ENCODE assay signal across 10 mouse cellular contexts in the genomic region with DNA sequence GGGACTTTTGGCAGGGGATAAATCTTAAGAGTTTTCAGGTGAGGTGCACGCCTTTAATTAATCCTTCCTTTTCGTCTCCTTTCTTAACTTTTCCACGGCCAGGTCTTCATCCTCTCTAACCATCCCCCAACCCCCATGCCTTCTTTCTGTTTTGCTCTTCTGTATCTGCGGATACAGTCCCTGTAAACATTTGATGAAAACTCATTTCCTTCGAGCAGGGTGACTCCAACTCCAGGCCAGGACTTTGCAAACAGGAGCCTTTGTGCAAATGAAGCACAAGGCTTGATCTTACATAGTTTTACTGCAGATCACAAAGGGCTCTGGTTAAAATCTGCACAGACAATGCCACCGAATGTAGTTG. TPM values are rescaled to one million over a fixed set of nuclear protein-coding genes. Genes with fewer than 3 reads are reported as not detected.
DNase-seq lines count a peak whose midpoint lies in the region; ATAC-seq and TF ChIP-seq lines count a peak whose summit lies in the region.
"Had no signal": no experiment of that assay in that cellular context is flagged by ENCODE, and none has a peak within 500 bp of the region (broad histone marks: within the 10 kb centered on the region; RNA-seq: fewer than 3 reads in every experiment).

No protein-coding gene starts in this region.

- peak overlapping the region; percentile 90 for H3K4me2 ChIP-seq in heart, embryonic 11.5 days
- peak overlapping the region; percentile 59; the same call in 1 of the 2 replicates for H3K4me2 ChIP-seq in liver, embryonic 14.5 days (ENCODE audit: low read depth)
- no peak overlapping the region; the same call in 1 of the 2 replicates for H3K4me2 ChIP-seq in liver, embryonic 11.5 days
- 0 out of 2 replicates have a peak overlapping the region, but pooled peaks have one; percentile 8 for H3K4me2 ChIP-seq in limb, embryonic 12.5 days
- peak overlapping the region; percentile 97 for H3K4me2 ChIP-seq in neural tube, embryonic 15.5 days

- no peak overlapping the region for H3K27ac ChIP-seq in heart, embryonic 11.5 days (ENCODE audit: low read depth, low read length)
- no peak overlapping the region for H3K27ac ChIP-seq in liver, embryonic 14.5 days
- H3K27ac ChIP-seq in liver, embryonic 11.5 days (ENCODE audit: low read depth, low read length): no peak overlapping the region
- H3K27ac ChIP-seq in limb, embryonic 12.5 days: no peak overlapping the region
- H3K27ac ChIP-seq in neural tube, embryonic 15.5 days (replicated peaks): no peak overlapping the region

- no peak for ATAC-seq in heart, embryonic 11.5 days (replicated peaks; ENCODE audit: insufficient number of reproducible peaks, low FRiP score, low TSS enrichment)
- ATAC-seq in liver, embryonic 14.5 days (ENCODE audit: insufficient read depth): no peak
- no peak for ATAC-seq in liver, embryonic 11.5 days (replicated peaks; ENCODE audit: low FRiP score)
- no peak for ATAC-seq in limb, embryonic 12.5 days (ENCODE audit: insufficient number of reproducible peaks, insufficient read depth, low FRiP score, low TSS enrichment, low read depth)
- ATAC-seq in neural tube, embryonic 15.5 days (ENCODE audit: low FRiP score): no peak
- no peak for ATAC-seq in erythroblast, adult 5-6 weeks (replicated peaks; ENCODE audit: low FRiP score, poor library complexity, severe bottlenecking)

- H3K36me3 ChIP-seq in heart, embryonic 11.5 days (ENCODE audit: control insufficient read depth, insufficient read depth, low read length): no peaks in the 10 kb centered on the region
- H3K36me3 ChIP-seq in liver, embryonic 14.5 days (replicated peaks; ENCODE audit: control insufficient read depth, insufficient read depth, low read depth): no peaks in the 10 kb centered on the region
- no peaks in the 10 kb centered on the region for H3K36me3 ChIP-seq in liver, embryonic 11.5 days (ENCODE audit: control insufficient read depth, insufficient read depth, low read length)
- peaks cover 3% of the 10 kb centered on the region; the same call in 1 of the 2 replicates for H3K36me3 ChIP-seq in limb, embryonic 12.5 days
- no peaks in the 10 kb centered on the region for H3K36me3 ChIP-seq in neural tube, embryonic 15.5 days
- H3K36me3 ChIP-seq: liver, embryonic 15.5 days had no signal

- no peak for TF ChIP-seq CTCF in liver, embryonic 14.5 days (IDR thresholded peaks at IDR 0.05; ENCODE audit: low read depth)

- H3K9ac ChIP-seq in heart, embryonic 11.5 days (ENCODE audit: low read depth, low read length): no peak overlapping the region
- H3K9ac ChIP-seq in liver, embryonic 14.5 days (replicated peaks): no peak overlapping the region
- H3K9ac ChIP-seq in liver, embryonic 11.5 days (ENCODE audit: low read depth, low read length): no peak overlapping the region
- no peak overlapping the region for H3K9ac ChIP-seq in limb, embryonic 12.5 days (replicated peaks)
- no peak overlapping the region for H3K9ac ChIP-seq in neural tube, embryonic 15.5 days (replicated peaks)
- H3K9ac ChIP-seq: liver, embryonic 15.5 days had no signal

- H3K27me3 ChIP-seq in heart, embryonic 11.5 days (ENCODE audit: control insufficient read depth, insufficient read depth, low read length): peaks cover 16% of the 10 kb centered on the region; the same call in 1 of the 2 replicates
- H3K27me3 ChIP-seq in liver, embryonic 14.5 days (ENCODE audit: control insufficient read depth, insufficient read depth, low read length): peaks cover 20% of the 10 kb centered on the region
- peaks cover 20% of the 10 kb centered on the region for H3K27me3 ChIP-seq in liver, embryonic 11.5 days (replicated peaks; ENCODE audit: control insufficient read depth, insufficient read depth, low read length)
- H3K27me3 ChIP-seq in limb, embryonic 12.5 days: 0 out of 2 replicates have a peak, but pooled peaks cover 4% of the 10 kb centered on the region
- H3K27me3 ChIP-seq in neural tube, embryonic 15.5 days (replicated peaks): no peaks in the 10 kb centered on the region

- no peak for TF ChIP-seq EP300 in liver, embryonic 14.5 days (IDR thresholded peaks at IDR 0.05; ENCODE audit: low read depth)

- WGBS in heart, embryonic 11.5 days (ENCODE audit: insufficient replicate concordance): 30% methylated on average over 6 of the region's 6 CpGs
- 22% methylated on average over 6 of the region's 6 CpGs for WGBS in liver, embryonic 14.5 days (ENCODE audit: insufficient replicate concordance)
- WGBS in liver, embryonic 11.5 days: 29% methylated on average over 6 of the region's 6 CpGs
- WGBS in limb, embryonic 12.5 days: 32% methylated on average over 6 of the region's 6 CpGs
- 34% methylated on average over 6 of the region's 6 CpGs for WGBS in neural tube, embryonic 15.5 days

- H3K9me3 ChIP-seq in heart, embryonic 11.5 days (replicated peaks; ENCODE audit: control insufficient read depth, low read length): no peaks in the 10 kb centered on the region
- no peaks in the 10 kb centered on the region for H3K9me3 ChIP-seq in liver, embryonic 14.5 days (ENCODE audit: control insufficient read depth, low read length)
- no peaks in the 10 kb centered on the region for H3K9me3 ChIP-seq in liver, embryonic 11.5 days (ENCODE audit: control insufficient read depth, low read length)
- H3K9me3 ChIP-seq in limb, embryonic 12.5 days: no peaks in the 10 kb centered on the region
- no peaks in the 10 kb centered on the region for H3K9me3 ChIP-seq in neural tube, embryonic 15.5 days (replicated peaks)
- H3K9me3 ChIP-seq: liver, embryonic 15.5 days had no signal

- no peak for DNase-seq in heart, adult 18-20 months
- DNase-seq in liver, embryonic 14.5 days (ENCODE audit: low read depth in 3 of 3, low spot score in 3 of 3): no peak
- DNase-seq in liver, embryonic 11.5 days (ENCODE audit: low spot score): no peak
- no peak for DNase-seq in kidney, adult 9 months

- no peak overlapping the region for H3K4me3 ChIP-seq in heart, embryonic 11.5 days (ENCODE audit: low read depth, low read length)
- no peak overlapping the region for H3K4me3 ChIP-seq in liver, embryonic 14.5 days (ENCODE audit: insufficient read depth in 1 of 2, low read depth in 2 of 2, low read length in 2 of 2)
- no peak overlapping the region for H3K4me3 ChIP-seq in liver, embryonic 11.5 days (ENCODE audit: low read depth, low read length)
- no peak overlapping the region for H3K4me3 ChIP-seq in limb, embryonic 12.5 days (replicated peaks)
- H3K4me3 ChIP-seq in neural tube, embryonic 15.5 days (replicated peaks): peak overlapping the region; percentile 75; the same call in 1 of the 2 replicates

- H3K4me1 ChIP-seq in heart, embryonic 11.5 days (ENCODE audit: control insufficient read depth, insufficient read depth, low read length): peaks cover 4% of the 10 kb centered on the region; the same call in 1 of the 2 replicates
- no peaks in the 10 kb centered on the region for H3K4me1 ChIP-seq in liver, embryonic 14.5 days (replicated peaks; ENCODE audit: control insufficient read depth in 2 of 2, insufficient read depth in 2 of 2, low read length in 1 of 2)
- no peaks in the 10 kb centered on the region for H3K4me1 ChIP-seq in liver, embryonic 11.5 days (replicated peaks; ENCODE audit: control insufficient read depth, insufficient read depth, low read length)
- peaks cover 27% of the 10 kb centered on the region for H3K4me1 ChIP-seq in limb, embryonic 12.5 days (replicated peaks)
- peaks cover 28% of the 10 kb centered on the region for H3K4me1 ChIP-seq in neural tube, embryonic 15.5 days
- H3K4me1 ChIP-seq: liver, embryonic 15.5 days had no signal

RNA-seq across cellular contexts. Expression of a gene that starts 0.3 kb away (rescaled TPM):
- polyA plus RNA-seq in heart, embryonic 11.5 days (2014; fragmentation: Nextera tagmentation; extraction: Ambion mirVana): 3.9 and 4.5 TPM in 2 replicates
- 1 to 10 TPM; 6.5 to 7.6 TPM for total RNA-seq in heart, adult 18-20 months (2021)
- 0.42 and 0.75 TPM in 2 replicates for polyA plus RNA-seq in liver, embryonic 14.5 days (2012; rRNA removed)
- polyA plus RNA-seq in liver, embryonic 14.5 days (2014; fragmentation: Nextera tagmentation; extraction: Ambion mirVana): 0.27 and 0.40 TPM in 2 replicates
- polyA plus RNA-seq in liver, embryonic 11.5 days (2014; fragmentation: Nextera tagmentation; extraction: Ambion mirVana): 2.0 and 3.1 TPM in 2 replicates
- 15.4 and 16.2 TPM in 2 replicates for polyA plus RNA-seq in limb, embryonic 12.5 days (2016; fragmentation: Nextera tagmentation; extraction: Ambion mirVana)
- polyA plus RNA-seq in neural tube, embryonic 15.5 days (2015; fragmentation: Nextera tagmentation; extraction: Ambion mirVana): 6.4 and 6.7 TPM in 2 replicates
- total RNA-seq in erythroblast, adult 5-6 weeks (2015; ENCODE audit: low replicate concordance): not detected in 2 replicates
- total RNA-seq in erythroblast, adult 5-6 weeks (2017; ENCODE audit: low replicate concordance): not detected in 2 replicates

RNA-seq across cellular contexts. Expression of a gene that starts 14.8 kb away (rescaled TPM):
- not detected in 2 replicates for polyA plus RNA-seq in heart, embryonic 11.5 days (2014; fragmentation: Nextera tagmentation; extraction: Ambion mirVana)
- not detected for total RNA-seq in heart, adult 18-20 months (2021)
- not detected in 2 replicates for polyA plus RNA-seq in liver, embryonic 14.5 days (2012; rRNA removed)
- polyA plus RNA-seq in liver, embryonic 14.5 days (2014; fragmentation: Nextera tagmentation; extraction: Ambion mirVana): not detected in 2 replicates
- not detected in 2 replicates for polyA plus RNA-seq in liver, embryonic 11.5 days (2014; fragmentation: Nextera tagmentation; extraction: Ambion mirVana)
- not detected in 2 replicates for polyA plus RNA-seq in limb, embryonic 12.5 days (2016; fragmentation: Nextera tagmentation; extraction: Ambion mirVana)
- not detected in 2 replicates for polyA plus RNA-seq in neural tube, embryonic 15.5 days (2015; fragmentation: Nextera tagmentation; extraction: Ambion mirVana)
- not detected in 2 replicates for total RNA-seq in erythroblast, adult 5-6 weeks (2015; ENCODE audit: low replicate concordance)
- total RNA-seq in erythroblast, adult 5-6 weeks (2017; ENCODE audit: low replicate concordance): not detected in 2 replicates
- total RNA-seq: granulocyte monocyte progenitor cell, adult 5-6 weeks had no signal
- polyA plus RNA-seq: liver, embryonic 15.5 days had no signal

RNA-seq across cellular contexts. Expression of a gene that starts 37.2 kb away (rescaled TPM):
- polyA plus RNA-seq in heart, embryonic 11.5 days (2014; fragmentation: Nextera tagmentation; extraction: Ambion mirVana): not detected in 2 replicates
- not detected for total RNA-seq in heart, adult 18-20 months (2021)
- not detected in 2 replicates for polyA plus RNA-seq in liver, embryonic 14.5 days (2012; rRNA removed)
- not detected in 2 replicates for polyA plus RNA-seq in liver, embryonic 14.5 days (2014; fragmentation: Nextera tagmentation; extraction: Ambion mirVana)
- not detected in 2 replicates for polyA plus RNA-seq in liver, embryonic 11.5 days (2014; fragmentation: Nextera tagmentation; extraction: Ambion mirVana)
- not detected in 2 replicates for polyA plus RNA-seq in limb, embryonic 12.5 days (2016; fragmentation: Nextera tagmentation; extraction: Ambion mirVana)
- not detected in 2 replicates for polyA plus RNA-seq in neural tube, embryonic 15.5 days (2015; fragmentation: Nextera tagmentation; extraction: Ambion mirVana)
- total RNA-seq in erythroblast, adult 5-6 weeks (2015; ENCODE audit: low replicate concordance): not detected in 2 replicates
- total RNA-seq in erythroblast, adult 5-6 weeks (2017; ENCODE audit: low replicate concordance): not detected in 2 replicates
- total RNA-seq: granulocyte monocyte progenitor cell, adult 5-6 weeks had no signal
- polyA plus RNA-seq: liver, embryonic 15.5 days had no signal

RNA-seq across cellular contexts. Expression of a gene that starts 52.8 kb away (rescaled TPM):
- 1.3 and 2.1 TPM in 2 replicates for polyA plus RNA-seq in heart, embryonic 11.5 days (2014; fragmentation: Nextera tagmentation; extraction: Ambion mirVana)
- 1 to 10 TPM in 1 of 2 experiments, under 1 TPM in 1; 0.74 to 2.0 TPM for total RNA-seq in heart, adult 18-20 months (2021)
- 0.03 and 0.08 TPM in 2 replicates for polyA plus RNA-seq in liver, embryonic 14.5 days (2012; rRNA removed)
- polyA plus RNA-seq in liver, embryonic 14.5 days (2014; fragmentation: Nextera tagmentation; extraction: Ambion mirVana): not detected in 2 replicates
- polyA plus RNA-seq in liver, embryonic 11.5 days (2014; fragmentation: Nextera tagmentation; extraction: Ambion mirVana): 0.21 TPM in 1 of 2 replicates, not detected in the other
- not detected in 2 replicates for polyA plus RNA-seq in limb, embryonic 12.5 days (2016; fragmentation: Nextera tagmentation; extraction: Ambion mirVana)
- 0.42 and 0.57 TPM in 2 replicates for polyA plus RNA-seq in neural tube, embryonic 15.5 days (2015; fragmentation: Nextera tagmentation; extraction: Ambion mirVana)
- total RNA-seq in erythroblast, adult 5-6 weeks (2015; ENCODE audit: low replicate concordance): not detected in 2 replicates
- total RNA-seq in erythroblast, adult 5-6 weeks (2017; ENCODE audit: low replicate concordance): not detected in 2 replicates
- total RNA-seq: granulocyte monocyte progenitor cell, adult 5-6 weeks had no signal
- polyA plus RNA-seq: liver, embryonic 15.5 days had no signal
